Mouse (Mus musculus) gastrocnemius, adult 18-20 months (tissue): ENCODE data around the gene Samd8. TPM values are rescaled to one million over a fixed set of nuclear protein-coding genes. Genes with fewer than 3 reads are reported as not detected.

Source experiments
- DNase-seq: peaks from one replicate; pipeline ENCODE4 v3.0.0; 2021; ENCODE audit warnings: low spot score
- total RNA-seq, 2 experiments: library from RNA; stranded (reverse); gene quantifications; 2 replicates each; pipeline ENCODE4 v1.2.3; 2021

Samd8 gene
- total RNA-seq, 2 experiments from 2014 or later: 62.7 to 63.1 TPM

- no peak for DNase-seq
These were observed 6.2 kb upstream of the Samd8 start for GRCm38 (mm10) chr14:21744169-21744568.

- DNase-seq: peak; percentile 65
These were observed 5.2 kb upstream of the Samd8 start for GRCm38 (mm10) chr14:21745149-21745548.

- no peak for DNase-seq
These were observed 4.1 kb upstream of the Samd8 start for GRCm38 (mm10) chr14:21746251-21746650.

GRCm38 (mm10) chr14:21746846-21747245 is 3.5 kb upstream of the Samd8 start:
- DNase-seq: no peak

GRCm38 (mm10) chr14:21747436-21748141 is 2.7 kb upstream of the Samd8 start:
- no peak for DNase-seq

GRCm38 (mm10) chr14:21748142-21748870 is 2.0 kb upstream of the Samd8 start:
- peak; percentile 72 for DNase-seq

GRCm38 (mm10) chr14:21750881-21751542 is 681 bp downstream of the Samd8 start, which contains the start of gene Dusp13:
Dusp13 (minus strand) TSS chr14:21751181.
- DNase-seq: peak; percentile 70

- no peak for DNase-seq
These were observed 2.1 kb downstream of the Samd8 start for GRCm38 (mm10) chr14:21752411-21752810.

- DNase-seq: no peak
These were observed 3.0 kb downstream of the Samd8 start for GRCm38 (mm10) chr14:21753367-21753766.

- no peak for DNase-seq
These were observed 11.2 kb downstream of the Samd8 start for GRCm38 (mm10) chr14:21761560-21761959.

- DNase-seq: no peak
These were observed 13.4 kb downstream of the Samd8 start for GRCm38 (mm10) chr14:21763736-21764135.

GRCm38 (mm10) chr14:21764646-21765045 is 14.3 kb downstream of the Samd8 start:
- no peak for DNase-seq

- DNase-seq: no peak
These were observed 15.5 kb downstream of the Samd8 start for GRCm38 (mm10) chr14:21765754-21766397.

GRCm38 (mm10) chr14:21766398-21766958 is 16.1 kb downstream of the Samd8 start:
- no peak for DNase-seq

- DNase-seq: no peak
These were observed 22.4 kb downstream of the Samd8 start for GRCm38 (mm10) chr14:21772506-21773281.

GRCm38 (mm10) chr14:21773946-21774345 is 23.6 kb downstream of the Samd8 start:
- no peak for DNase-seq

GRCm38 (mm10) chr14:21776201-21776600 is 25.9 kb downstream of the Samd8 start:
- no peak for DNase-seq

- DNase-seq: no peak
These were observed 36.2 kb downstream of the Samd8 start for GRCm38 (mm10) chr14:21786500-21786899.

GRCm38 (mm10) chr14:21787374-21787773 is 37.0 kb downstream of the Samd8 start:
- no peak for DNase-seq

GRCm38 (mm10) chr14:21788121-21788520 is 37.8 kb downstream of the Samd8 start:
- DNase-seq: no peak
